ENCODE assay signal across 8 mouse cellular contexts in genomic region chr2:52763040-52763736, GRCm38 (mm10). TPM values are rescaled to one million over a fixed set of nuclear protein-coding genes. Genes with fewer than 3 reads are reported as not detected.
A peak's percentile ranks its signal among the peaks of the same experiment; 100 is the strongest.
DNase-seq lines count a peak whose midpoint lies in the region; ATAC-seq and TF ChIP-seq lines count a peak whose summit lies in the region.

No protein-coding gene starts in this region.

- no peaks in the 10 kb centered on the region for H3K27me3 ChIP-seq in forebrain, embryonic 13.5 days
- no peaks in the 10 kb centered on the region for H3K27me3 ChIP-seq in liver, postnatal 0 days (ENCODE audit: insufficient read depth, low read length)
- H3K27me3 ChIP-seq in neural tube, embryonic 13.5 days: no peaks in the 10 kb centered on the region
- no peaks in the 10 kb centered on the region for H3K27me3 ChIP-seq in testis, adult 2 months (ENCODE audit: control insufficient read depth, insufficient read depth, low read length)

- no peak overlapping the region for H3K27ac ChIP-seq in brown adipose tissue, adult 24 weeks (replicated peaks; ENCODE audit: low read depth, low read length)
- no peak overlapping the region for H3K27ac ChIP-seq in forebrain, embryonic 13.5 days
- H3K27ac ChIP-seq in liver, postnatal 0 days (ENCODE audit: low read depth): no peak overlapping the region
- no peak overlapping the region for H3K27ac ChIP-seq in neural tube, embryonic 13.5 days (replicated peaks)
- no peak overlapping the region for H3K27ac ChIP-seq in testis, adult 2 months (ENCODE audit: control insufficient read depth, insufficient read depth, low read depth, low read length)

- intact Hi-C loops in heart, postnatal 10 days (cut with DNase I): loop anchor here (2.0 to 5.0 kb wide), 3 partner anchors 94 to 322 kb away; partner anchors contain the start of gene Fmnl2

- ATAC-seq in forebrain, embryonic 13.5 days: peak; percentile 79
- ATAC-seq in liver, postnatal 0 days: peak; percentile 44; the same call in 1 of the 2 replicates
- ATAC-seq in neural tube, embryonic 13.5 days (ENCODE audit: low read depth): peak; percentile 76

- TF ChIP-seq EP300 in liver, postnatal 0 days (IDR thresholded peaks at IDR 0.05; ENCODE audit: low read depth): no peak

- H3K4me2 ChIP-seq in forebrain, embryonic 13.5 days: peak overlapping the region; percentile 47
- peak overlapping the region; percentile 58 for H3K4me2 ChIP-seq in liver, postnatal 0 days (ENCODE audit: low read depth, low read length)
- peak overlapping the region; percentile 35 for H3K4me2 ChIP-seq in neural tube, embryonic 13.5 days

- H3K4me1 ChIP-seq in brown adipose tissue, adult 24 weeks (ENCODE audit: control insufficient read depth, insufficient read depth, insufficient read length, low read length): no peaks in the 10 kb centered on the region
- peaks cover 5% of the 10 kb centered on the region; the same call in 1 of the 2 replicates for H3K4me1 ChIP-seq in forebrain, embryonic 13.5 days
- no peaks in the 10 kb centered on the region for H3K4me1 ChIP-seq in liver, postnatal 0 days (ENCODE audit: insufficient read depth)
- H3K4me1 ChIP-seq in neural tube, embryonic 13.5 days (replicated peaks): no peaks in the 10 kb centered on the region
- peaks cover 5% of the 10 kb centered on the region for H3K4me1 ChIP-seq in testis, adult 2 months (ENCODE audit: control insufficient read depth, insufficient read depth, low read length)

- no peak for TF ChIP-seq POLR2A in testis, adult 2 months (IDR thresholded peaks at IDR 0.05; ENCODE audit: control insufficient read depth, low read depth, low read length)

- no peaks in the 10 kb centered on the region for H3K36me3 ChIP-seq in forebrain, embryonic 13.5 days (ENCODE audit: poor library complexity, severe bottlenecking)
- H3K36me3 ChIP-seq in liver, postnatal 0 days (replicated peaks; ENCODE audit: insufficient read depth, low read length): no peaks in the 10 kb centered on the region
- no peaks in the 10 kb centered on the region for H3K36me3 ChIP-seq in neural tube, embryonic 13.5 days
- H3K36me3 ChIP-seq in testis, adult 2 months (ENCODE audit: control insufficient read depth, insufficient read depth, low read length): no peaks in the 10 kb centered on the region

- no peak overlapping the region for H3K9ac ChIP-seq in forebrain, embryonic 13.5 days
- H3K9ac ChIP-seq in liver, postnatal 0 days (replicated peaks): no peak overlapping the region
- H3K9ac ChIP-seq in neural tube, embryonic 13.5 days: no peak overlapping the region

- 15% methylated on average over 12 of the region's 12 CpGs for WGBS in forebrain, embryonic 13.5 days
- 14% methylated on average over 12 of the region's 12 CpGs for WGBS in liver, postnatal 0 days (ENCODE audit: insufficient replicate concordance)
- WGBS in neural tube, embryonic 13.5 days: 18% methylated on average over 12 of the region's 12 CpGs

- DNase-seq in CD4-positive, CD25-positive, alpha-beta regulatory T cell, adult 2 months (ENCODE audit: low read depth, low spot score): peak; percentile 83
- DNase-seq in heart, postnatal 10 days: peak; percentile 78 to 89
- DNase-seq in kidney, postnatal 4 days: peak; percentile 90 to 91
- peak; percentile 79 for DNase-seq in liver, postnatal 0 days

- peak; percentile 85 for TF ChIP-seq CTCF in liver, postnatal 0 days (IDR thresholded peaks at IDR 0.05; ENCODE audit: low read depth)
- peak; percentile 93 for TF ChIP-seq CTCF in testis, adult 2 months (IDR thresholded peaks at IDR 0.05; ENCODE audit: control insufficient read depth, insufficient read depth, insufficient replicate concordance, low read depth, low read length)

- 0 out of 2 replicates have a peak overlapping the region, but pooled peaks have one; percentile 5 for H3K4me3 ChIP-seq in brown adipose tissue, adult 24 weeks (ENCODE audit: insufficient read depth, low read depth, low read length)
- H3K4me3 ChIP-seq in forebrain, embryonic 13.5 days: no peak overlapping the region
- no peak overlapping the region for H3K4me3 ChIP-seq in liver, postnatal 0 days (ENCODE audit: low read depth, low read length)
- H3K4me3 ChIP-seq in neural tube, embryonic 13.5 days: 0 out of 2 replicates have a peak overlapping the region, but pooled peaks have one; percentile 2
- peak overlapping the region; percentile 55 for H3K4me3 ChIP-seq in testis, adult 2 months (ENCODE audit: control insufficient read depth, low read depth, low read length)

- 0 out of 2 replicates have a peak, but pooled peaks cover 2% of the 10 kb centered on the region for H3K9me3 ChIP-seq in forebrain, embryonic 13.5 days (replicated peaks)
- no peaks in the 10 kb centered on the region for H3K9me3 ChIP-seq in liver, postnatal 0 days (ENCODE audit: low read length)
- H3K9me3 ChIP-seq in neural tube, embryonic 13.5 days: no peaks in the 10 kb centered on the region

RNA-seq across cellular contexts. Expression of gene Stam2, which starts 21.1 kb away (rescaled TPM):
- 8.5 and 13.4 TPM in 2 replicates for polyA plus RNA-seq in brown adipose tissue, adult 24 weeks (2012; ENCODE audit: insufficient read depth, insufficient read length, missing spikeins)
- 38.3 and 40.3 TPM in 2 replicates for polyA plus RNA-seq in forebrain, embryonic 13.5 days (2015; fragmentation: Nextera tagmentation; extraction: Ambion mirVana)
- 10 to 100 TPM; 27.5 to 31.6 TPM for total RNA-seq in heart, postnatal 10 days (2021)
- polyA plus RNA-seq in liver, postnatal 0 days (2015; fragmentation: Nextera tagmentation; extraction: Ambion mirVana): 9.0 and 9.9 TPM in 2 replicates
- polyA plus RNA-seq in neural tube, embryonic 13.5 days (2015; fragmentation: Nextera tagmentation; extraction: Ambion mirVana): 34.5 and 38.4 TPM in 2 replicates
- polyA plus RNA-seq in testis, adult 2 months (2012; rRNA removed): 20.5 and 21.2 TPM in 2 replicates

Comparison
In these comparisons a context has a peak if more than half of its experiments do, and no peak if none do; other contexts are left out.
1. H3K4me3 ChIP-seq: peak in brown adipose tissue, adult 24 weeks (single experiment), neural tube, embryonic 13.5 days (single experiment) and testis, adult 2 months (single experiment); none in forebrain, embryonic 13.5 days (single experiment) and liver, postnatal 0 days (single experiment).
2. Peak in every context shown above with its lines, with median percentiles within 50 percentile points of each other: DNase-seq, ATAC-seq and H3K4me2 ChIP-seq.